Mouse (Mus musculus) Patski (cell line): ENCODE results near the gene Igfbp7. TPM values are rescaled to one million over a fixed set of nuclear protein-coding genes. Genes with fewer than 3 reads are reported as not detected.

Source experiments
- ATAC-seq: fragments of 100-300 bp; one replicate; pipeline ENCODE4 v1.8.0; 2021
- CTCF ChIA-PET: fragments of 350-600 bp; sonication (Branson Sonifier 250); formaldehyde crosslinking; loops from one replicate; lab custom pipeline; 2022; ENCODE audit warnings: inconsistent platforms; lab: Charles Lee
- POLR2A ChIA-PET: fragments of 350-600 bp; sonication (Branson Sonifier 250); formaldehyde crosslinking; loops from one replicate; lab custom pipeline; 2022; ENCODE audit warnings: antibody characterized with exemption, inconsistent platforms; lab: Charles Lee
- DNase-seq: peaks from one replicate; pipeline ENCODE4 v3.0.0-alpha.2; 2011; ENCODE audit warnings: low read depth, low spot score
- H3K27me3 ChIP-seq: fragments of 371-371 bp; one replicate; pipeline ENCODE4 v1.5.1; 2021
- CTCF ChIP-seq: fragments of 100-300 bp; IDR thresholded peaks from one replicate; pipeline ENCODE4 v1.5.1; 2021
- in situ Hi-C: fragments of 300-500 bp; cut with MboI; formaldehyde crosslinking; loops from 3 replicates; pipeline ENCODE4 v1.11.1; 2018; ENCODE audit warnings: low pct_unique_long_range_greater_than_20kb, mixed read lengths
- polyA plus RNA-seq: library from polyadenylated mRNA; unstranded; gene quantifications from one replicate; pipeline ENCODE4 v1.2.3, GENCODE M21; 2021

The Igfbp7 gene
- polyA plus RNA-seq, 1 experiment from 2014 or later, result 1,229 TPM

DNA sequence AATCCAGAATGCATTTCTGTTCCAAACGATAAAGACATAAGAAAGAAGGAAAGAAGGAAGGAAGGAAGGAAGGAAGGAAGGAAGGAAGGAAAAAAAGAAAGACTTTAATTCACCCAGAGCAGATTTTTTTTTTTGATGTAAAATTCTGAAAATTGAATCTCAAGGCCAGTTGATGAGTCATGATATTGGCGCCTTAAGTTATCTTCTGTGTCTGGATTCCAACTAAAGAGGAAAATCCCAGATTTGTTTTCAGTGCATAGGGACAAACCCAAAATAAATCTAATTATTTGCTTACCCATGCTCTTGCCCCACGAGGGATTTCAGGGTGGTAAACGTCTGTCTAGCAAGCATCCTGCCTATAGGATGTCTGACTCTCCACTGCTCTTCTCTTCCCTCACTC, 46.8 kb downstream of the Igfbp7 start:
- CTCF ChIA-PET, result interaction anchor here (2.6 to 4.0 kb wide), 2 partner anchors 11 to 33 kb away, joined by 8 to 22 read pairs; no protein-coding TSS in a partner anchor
- ATAC-seq, result no peak

DNA sequence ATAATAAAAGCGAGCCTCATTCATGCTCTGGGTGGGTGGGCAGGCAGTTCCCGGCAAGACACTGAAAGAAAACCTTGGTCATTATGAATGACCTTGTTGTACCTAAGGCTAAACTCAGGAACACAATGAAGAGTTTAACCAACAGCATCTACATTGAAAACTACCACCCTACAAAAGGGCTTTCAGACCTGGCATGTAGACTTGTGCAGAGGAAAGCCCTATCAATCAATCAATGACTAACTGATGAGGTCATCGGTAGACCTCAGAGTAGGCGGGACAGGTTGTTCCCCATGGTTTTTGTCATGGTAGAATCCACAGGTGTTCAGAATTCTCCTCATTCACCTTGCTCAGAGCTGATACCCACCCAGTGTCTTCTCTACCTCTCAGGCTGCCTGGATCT, 47.9 kb downstream of the Igfbp7 start:
- no peaks in the 10 kb centered on the region for H3K27me3 ChIP-seq
- no peak for DNase-seq
- ChIA-PET CTCF (interaction anchor here (3.0 kb wide), 1 partner anchor 11 kb away, joined by 12 read pairs; no protein-coding TSS in a partner anchor), POLR2A (no interaction called here)
- TF ChIP-seq CTCF, result no peak
- in situ Hi-C loops, result loop anchor here (10.0 kb wide), 1 partner anchor 45 kb away; the partner anchor contains the start of gene Igfbp7
- ATAC-seq, result no peak

More for the DNA sequence above, 46.8 kb downstream of the Igfbp7 start:
- POLR2A ChIA-PET, result no interaction called here
- TF ChIP-seq CTCF, result no peak
- DNase-seq, result no peak
- no peaks in the 10 kb centered on the region for H3K27me3 ChIP-seq
- in situ Hi-C loops, result no loop called here

DNA sequence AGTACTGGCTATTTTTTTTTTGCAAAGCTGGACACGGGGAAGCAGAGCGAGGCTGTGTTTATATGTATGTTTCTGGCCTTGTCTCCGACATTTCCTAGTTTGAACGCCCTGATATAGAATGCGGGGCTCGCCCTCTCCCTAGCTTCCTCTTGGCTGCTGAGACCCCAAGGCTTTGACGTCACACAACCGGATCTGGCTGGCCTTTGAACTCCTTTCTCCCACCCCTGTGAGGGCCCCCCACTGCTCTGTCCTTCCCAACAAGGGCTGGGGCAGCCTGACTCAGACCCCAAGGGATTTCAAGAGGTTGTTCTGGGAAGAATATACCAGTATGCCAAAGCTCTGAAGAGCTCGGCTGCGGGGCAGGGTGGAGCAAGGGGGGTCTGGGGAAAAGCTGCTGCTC, 49.5 kb downstream of the Igfbp7 start:
- H3K27me3 ChIP-seq, result no peaks in the 10 kb centered on the region
- TF ChIP-seq CTCF, result no peak
- in situ Hi-C loops, result loop anchor here (10.0 kb wide), 1 partner anchor 46 kb away; the partner anchor contains the start of gene Igfbp7
- POLR2A ChIA-PET, result interaction anchor here (0.7 to 2.5 kb wide), 8 partner anchors 9 to 50 kb away, joined by 3 to 11 read pairs (median 6); partner anchors contain the start of gene Igfbp7
- CTCF ChIA-PET, result interaction anchor here (0.6 to 7.2 kb wide), 11 partner anchors 8 to 101 kb away, joined by 3 to 43 read pairs (median 5); partner anchors contain the start of gene Igfbp7
- no peak for DNase-seq
- peak; percentile 33 for ATAC-seq

DNA sequence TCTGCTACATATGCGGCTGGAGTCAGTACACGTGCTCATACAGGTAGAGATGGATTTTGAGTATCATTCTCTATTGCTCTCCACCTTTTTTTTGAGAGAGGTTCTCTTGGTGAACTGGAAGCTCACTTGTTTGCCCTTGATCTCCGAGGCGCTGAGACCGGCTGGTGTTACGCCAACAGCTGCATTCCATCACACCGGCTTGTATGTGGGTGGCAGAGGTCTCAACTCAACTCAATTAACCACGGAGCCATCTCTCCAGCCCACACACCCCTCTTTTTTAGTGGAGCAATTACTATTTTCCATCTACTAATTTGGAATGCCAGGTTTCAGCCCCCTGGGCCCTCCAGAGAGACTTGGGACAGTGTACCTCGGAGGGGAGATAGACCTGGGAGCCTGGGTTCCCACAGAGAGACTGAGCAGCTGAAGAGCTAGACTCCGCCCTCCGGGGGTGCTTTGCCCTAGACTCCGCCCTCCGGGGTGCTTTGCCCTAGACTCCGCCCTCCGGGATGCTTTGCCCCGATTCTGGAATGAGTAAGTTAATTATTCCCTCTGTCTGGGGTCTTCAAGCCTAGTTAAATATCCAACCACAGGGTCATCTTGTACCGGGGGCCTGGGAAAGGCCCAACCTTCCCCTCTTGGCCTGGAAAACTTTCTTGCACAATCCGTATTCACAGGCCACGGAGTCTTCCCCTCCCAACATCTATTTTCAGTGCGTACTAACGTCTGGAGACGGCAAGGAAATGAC, 50.3 kb downstream of the Igfbp7 start:
- ChIA-PET POLR2A (interaction anchor here (0.6 to 2.5 kb wide), 8 partner anchors 10 to 50 kb away, joined by 3 to 11 read pairs (median 6); partner anchors contain the start of gene Igfbp7), CTCF (interaction anchor here (0.9 to 7.2 kb wide), 13 partner anchors 9 to 102 kb away, joined by 3 to 46 read pairs (median 6); partner anchors contain the start of gene Igfbp7)
- in situ Hi-C loops, result loop anchor here (10.0 kb wide), 1 partner anchor 47 kb away; the partner anchor contains the start of gene Igfbp7
- ATAC-seq, result peak; percentile 72
- TF ChIP-seq CTCF, result no peak
- H3K27me3 ChIP-seq, result no peaks in the 10 kb centered on the region
- DNase-seq, result peak; percentile 75

DNA sequence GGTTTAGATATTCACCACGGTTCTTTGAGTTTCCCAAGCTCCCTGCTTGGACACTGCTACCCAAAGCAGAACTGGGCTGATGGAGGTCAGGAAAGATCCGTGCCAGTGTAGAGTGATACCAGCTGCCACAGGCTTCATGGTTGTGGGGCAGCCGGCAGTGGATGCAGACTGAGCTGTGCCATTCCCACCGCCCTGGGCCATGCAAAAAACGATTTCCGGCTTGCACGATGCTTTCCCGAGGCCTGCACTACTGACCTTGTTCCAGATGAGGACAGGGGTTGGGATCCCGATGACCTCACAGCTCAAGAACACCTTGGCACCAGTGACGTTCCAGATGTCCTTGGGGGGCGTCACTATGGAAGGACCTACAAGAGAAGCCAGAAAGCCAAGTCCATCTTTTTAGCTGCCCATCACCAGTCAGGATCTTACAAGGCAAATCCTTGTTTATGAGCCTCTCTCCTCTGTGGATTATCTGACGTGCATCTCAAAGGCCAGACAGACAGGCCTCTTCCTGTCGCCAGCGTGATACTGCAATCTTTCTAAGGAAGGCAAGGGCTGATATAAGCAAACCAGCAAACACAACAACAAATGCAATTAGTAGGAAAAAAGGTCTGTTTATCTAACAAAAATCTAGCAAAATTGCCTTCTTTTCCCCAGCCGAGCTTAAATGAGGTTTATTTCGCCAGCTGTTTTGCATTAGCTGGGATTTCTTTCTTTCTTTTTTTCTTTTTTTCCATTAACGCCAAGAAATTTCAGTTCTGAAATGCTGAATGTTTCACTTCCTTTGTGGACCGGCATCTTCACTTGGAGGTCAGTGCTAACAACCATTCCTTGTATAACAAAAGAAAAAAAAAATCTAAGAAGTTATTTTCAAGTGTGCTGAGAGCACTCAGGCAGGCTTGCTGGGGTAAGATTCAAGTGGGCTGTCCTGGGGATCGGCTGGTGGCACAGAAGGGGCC, 52.3 kb downstream of the Igfbp7 start:
- H3K27me3 ChIP-seq, result no peaks in the 10 kb centered on the region
- ATAC-seq (no peak), DNase-seq (no peak)
- ChIA-PET CTCF (interaction anchor here (0.8 to 7.2 kb wide), 18 partner anchors 8 to 112 kb away, joined by 3 to 46 read pairs (median 9); partner anchors contain the start of gene Igfbp7), POLR2A (interaction anchor here (1.4 to 3.0 kb wide), 5 partner anchors 12 to 52 kb away, joined by 3 to 12 read pairs (median 7); partner anchors contain the start of gene Igfbp7)
- no peak for TF ChIP-seq CTCF
- in situ Hi-C loops, result loop anchor here (10.0 kb wide), 1 partner anchor 49 kb away; the partner anchor contains the start of gene Igfbp7

DNA sequence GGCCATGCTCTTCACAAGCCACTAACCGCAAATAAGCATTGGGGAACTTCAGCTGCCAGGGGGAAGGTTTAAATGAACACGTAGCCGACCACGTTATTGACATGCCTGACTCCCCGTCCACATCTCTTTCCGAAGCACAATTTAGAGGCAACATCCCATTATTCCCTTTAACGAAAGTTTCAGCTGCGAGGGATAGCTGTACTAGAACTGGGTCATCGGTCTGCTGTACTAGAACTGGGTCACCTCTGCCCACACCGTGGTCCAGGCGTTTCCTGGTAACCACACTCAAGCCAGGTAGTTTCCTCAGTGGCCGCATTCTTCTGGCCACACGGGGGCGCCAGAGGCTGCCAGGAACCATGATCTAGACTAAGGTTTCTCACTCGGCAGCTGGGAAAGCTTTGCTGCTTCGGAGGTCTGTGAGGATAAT, 53.5 kb downstream of the Igfbp7 start:
- peak; percentile 60 for ATAC-seq
- ChIA-PET CTCF (interaction anchor here (0.8 to 7.2 kb wide), 20 partner anchors 8 to 113 kb away, joined by 3 to 46 read pairs (median 9); partner anchors contain the start of gene Igfbp7), POLR2A (interaction anchor here (1.0 to 3.0 kb wide), 6 partner anchors 13 to 105 kb away, joined by 3 to 12 read pairs (median 6); partner anchors contain the start of gene Igfbp7)

DNA sequence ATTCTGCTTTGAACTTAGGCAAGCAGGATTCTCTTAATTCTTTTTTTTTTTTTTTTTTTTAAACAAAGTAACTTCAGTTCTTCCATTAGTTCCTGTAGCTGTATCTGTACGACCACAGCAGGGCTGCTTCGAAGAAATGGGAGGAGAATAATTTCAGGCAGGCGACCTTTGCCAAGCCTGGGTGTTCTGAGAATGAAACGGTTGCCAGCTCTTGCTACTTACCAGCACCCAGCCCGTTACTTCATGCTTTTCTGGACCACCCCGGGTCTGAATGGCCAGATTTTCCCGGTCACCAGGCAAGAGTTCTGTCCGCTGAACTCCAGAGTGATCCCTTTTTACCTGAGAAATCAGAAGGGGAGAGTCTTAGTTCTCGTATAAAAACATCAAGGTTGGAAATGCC, 56.1 kb downstream of the Igfbp7 start:
- TF ChIP-seq CTCF, result no peak
- in situ Hi-C loops, result loop anchor here (5.0 to 10.0 kb wide), 2 partner anchors 53 to 111 kb away; partner anchors contain the start of gene Igfbp7
- ChIA-PET POLR2A (interaction anchor here (0.6 to 1.3 kb wide), 2 partner anchors 55 to 140 kb away, joined by 3 read pairs; no protein-coding TSS in a partner anchor), CTCF (interaction anchor here (1.7 to 6.2 kb wide), 2 partner anchors 12 to 54 kb away, joined by 3 to 46 read pairs; partner anchors contain the start of gene Igfbp7)
- no peak for ATAC-seq
- DNase-seq, result no peak
- no peaks in the 10 kb centered on the region for H3K27me3 ChIP-seq

More for the DNA sequence above, 53.5 kb downstream of the Igfbp7 start:
- TF ChIP-seq CTCF, result peak; percentile 99
- peak; percentile 77 for DNase-seq
- no peaks in the 10 kb centered on the region for H3K27me3 ChIP-seq
- in situ Hi-C loops, result loop anchor here (5.0 to 10.0 kb wide), 2 partner anchors 50 to 108 kb away; partner anchors contain the start of gene Igfbp7

DNA sequence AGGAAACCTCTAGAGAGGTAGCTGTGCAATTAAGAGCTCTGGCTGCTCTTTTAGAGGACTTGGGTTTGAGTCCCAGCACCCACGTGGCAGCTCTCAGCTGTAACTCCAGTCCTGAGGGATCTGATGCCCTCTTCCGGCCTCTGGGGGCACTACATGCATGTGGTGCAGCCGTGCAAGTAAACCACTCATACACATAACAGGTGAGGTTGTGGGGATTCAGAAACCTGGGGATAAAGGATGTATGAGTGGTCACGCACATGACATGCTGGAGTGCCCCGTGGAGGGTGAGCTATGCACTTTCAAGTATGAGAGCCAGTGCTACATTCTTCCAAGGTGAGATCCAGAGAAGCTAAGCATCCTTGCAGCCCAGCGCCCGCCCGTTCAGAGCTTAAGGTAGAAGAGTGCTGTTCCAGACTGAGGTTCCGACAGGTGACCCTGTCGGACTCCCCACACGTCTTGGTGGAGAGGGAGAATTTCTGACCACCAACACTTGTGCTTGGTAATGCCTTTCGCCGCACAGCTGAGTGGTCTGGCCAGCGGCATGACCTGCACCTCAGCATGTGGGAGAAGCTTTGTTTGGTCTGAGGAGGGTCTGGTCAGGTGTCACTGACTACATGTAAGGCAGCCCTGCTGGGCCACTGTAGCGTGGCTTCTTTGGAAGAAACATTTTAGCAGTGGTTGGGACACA, 57.7 kb downstream of the Igfbp7 start:
- CTCF ChIA-PET, result interaction anchor here (0.8 to 1.8 kb wide), 9 partner anchors 8 to 110 kb away, joined by 3 to 12 read pairs (median 4); no protein-coding TSS in a partner anchor
- ATAC-seq, result peak; percentile 84

More for the DNA sequence above, 57.7 kb downstream of the Igfbp7 start:
- peak; percentile 78 for TF ChIP-seq CTCF
- DNase-seq, result peak; percentile 76
- POLR2A ChIA-PET, result interaction anchor here (0.7 to 1.1 kb wide), 2 partner anchors 30 to 57 kb away, joined by 3 to 8 read pairs; no protein-coding TSS in a partner anchor
- in situ Hi-C loops, result loop anchor here (5.0 to 10.0 kb wide), 2 partner anchors 55 to 112 kb away; partner anchors contain the start of gene Igfbp7
- no peaks in the 10 kb centered on the region for H3K27me3 ChIP-seq
